Mouse (Mus musculus) right cerebral cortex, postnatal 25 days (tissue): ENCODE data around the gene 9330161L09Rik.
A peak's percentile ranks its signal among the peaks of the same experiment; 100 is the strongest.
"Not testable (repeated sequence)": the region's sequence is repeated elsewhere in the genome, so short reads cannot be mapped to it uniquely, and the experiment has no call there.

Source experiments
- DNase-seq: peaks from one replicate; pipeline ENCODE4 v3.0.0; 2022

9330161L09Rik gene

DNA sequence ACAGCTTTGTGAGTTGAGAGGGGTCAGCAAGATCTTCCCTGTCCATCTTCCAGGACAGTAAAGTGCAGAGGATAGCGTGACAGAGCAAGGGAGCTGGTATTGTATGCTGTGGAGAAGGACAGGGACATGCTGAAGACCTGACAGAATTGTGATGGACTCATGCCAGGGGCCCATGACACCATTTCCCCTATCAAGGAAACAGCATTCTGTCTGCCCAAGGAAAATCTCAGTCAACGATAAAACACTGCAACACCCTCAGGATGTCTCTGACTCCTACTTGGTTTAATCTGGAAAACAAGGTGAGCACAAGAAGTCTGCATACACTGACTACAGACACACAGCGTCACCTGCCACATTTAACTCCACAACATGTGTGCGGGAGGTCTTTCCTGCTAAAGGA is at the start of gene 9330161L09Rik:
Gene 9330161L09Rik (minus strand): TSS at position 101 of the 400 bp plus-strand sequence.
- no peak for DNase-seq

DNA sequence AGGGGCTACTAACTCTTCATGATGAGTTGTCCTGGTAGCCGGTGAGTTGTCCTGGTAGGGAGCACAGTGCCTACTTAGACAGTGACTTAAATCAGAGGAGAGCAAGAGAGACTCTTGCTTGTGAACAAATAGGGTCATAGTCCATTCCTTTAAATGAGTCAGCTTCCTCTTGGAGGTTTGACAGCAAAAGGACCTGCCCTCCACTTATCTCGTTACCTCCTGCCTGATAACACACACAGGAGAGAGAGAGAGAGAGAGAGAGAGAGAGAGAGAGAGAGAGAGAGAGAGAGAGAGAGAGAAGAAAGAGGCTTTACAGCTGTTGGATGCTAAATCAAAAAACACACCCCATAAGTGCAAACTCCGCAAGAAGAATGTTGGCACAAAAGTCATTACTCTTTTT is 49.5 kb upstream of the 9330161L09Rik start, which contains the start of gene Ifi27l2b:
Gene Ifi27l2b (minus strand): TSS at position 84 of the 400 bp plus-strand sequence.
- no peak for DNase-seq

DNA sequence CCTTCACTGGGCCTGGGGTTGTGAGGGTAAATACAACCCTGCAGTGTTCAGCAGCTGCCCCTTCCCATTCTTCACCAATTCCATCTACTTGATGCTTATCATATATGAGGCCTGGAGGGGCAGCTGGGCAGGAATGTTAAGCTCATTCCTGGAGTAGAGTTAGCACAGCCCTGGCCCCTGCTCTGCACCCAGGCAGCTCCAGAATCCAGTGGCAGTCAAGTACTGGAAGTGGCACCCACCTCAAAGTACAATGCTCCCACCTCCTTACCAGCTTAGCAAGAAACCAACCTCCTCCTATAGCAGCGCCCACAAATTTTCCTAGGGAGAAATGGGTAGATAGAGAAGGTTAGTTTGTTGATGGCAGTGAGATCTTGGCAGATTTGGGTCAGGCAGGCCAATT is 49.1 kb upstream of the 9330161L09Rik start:
- DNase-seq: not testable (repeated sequence)

DNA sequence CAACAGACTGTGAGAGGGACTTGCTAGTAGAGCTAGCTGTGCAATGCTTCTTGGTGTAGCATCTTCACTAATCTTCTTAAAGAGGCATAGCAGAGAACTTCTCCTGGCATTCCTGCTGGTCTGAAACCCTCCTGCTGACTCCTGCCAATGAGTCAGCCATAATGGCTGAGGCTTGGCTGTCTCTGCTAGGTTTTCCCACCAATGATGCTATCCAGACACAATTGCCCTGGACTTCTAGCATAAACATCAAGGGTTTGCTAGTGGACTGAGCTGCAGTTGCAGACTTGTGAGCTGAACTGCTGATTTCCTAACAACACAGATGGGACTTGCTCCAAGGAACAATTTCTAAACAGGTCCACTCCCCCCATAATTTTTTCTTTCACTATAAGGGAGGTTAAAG is 45.7 kb upstream of the 9330161L09Rik start:
- no peak for DNase-seq

DNA sequence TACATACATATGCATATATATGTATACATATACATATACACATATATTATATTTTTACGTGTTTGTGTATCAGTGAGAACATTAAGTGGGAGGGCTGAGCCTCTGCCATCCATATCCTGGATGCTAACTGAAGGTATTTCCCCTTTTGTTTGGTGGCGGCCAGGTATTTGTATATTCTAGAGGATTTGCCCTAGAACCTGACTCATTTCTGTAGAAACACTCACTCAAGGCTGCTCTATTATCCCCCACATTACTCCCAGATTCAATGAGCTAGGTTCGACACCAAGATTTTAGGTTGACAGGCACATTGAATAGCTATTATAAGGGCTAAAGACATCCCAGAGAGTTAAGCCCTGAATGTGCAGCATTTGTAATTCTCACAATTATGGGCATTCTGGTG is 37.4 kb upstream of the 9330161L09Rik start:
- no peak for DNase-seq

DNA sequence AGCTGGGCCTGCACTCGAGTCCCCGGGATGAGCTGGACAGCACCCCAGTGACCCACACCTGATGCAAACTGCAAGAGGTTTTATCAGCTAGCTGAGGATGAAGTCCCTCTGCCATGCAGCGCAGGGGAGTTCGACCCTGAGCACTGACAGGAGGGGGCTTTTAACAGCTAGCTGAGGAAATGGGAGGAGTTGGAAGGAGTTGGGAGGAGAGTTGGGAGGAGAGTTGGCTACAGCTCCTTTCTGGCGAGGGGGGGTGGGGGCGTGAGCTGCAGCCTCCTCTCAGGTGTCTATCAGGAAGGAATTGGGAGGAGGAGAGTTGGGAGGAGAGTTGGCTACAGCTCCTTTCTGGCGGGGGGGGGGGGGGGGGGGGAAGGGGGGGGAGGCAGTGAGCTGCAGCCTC is 36.6 kb upstream of the 9330161L09Rik start:
- not testable (repeated sequence) for DNase-seq

DNA sequence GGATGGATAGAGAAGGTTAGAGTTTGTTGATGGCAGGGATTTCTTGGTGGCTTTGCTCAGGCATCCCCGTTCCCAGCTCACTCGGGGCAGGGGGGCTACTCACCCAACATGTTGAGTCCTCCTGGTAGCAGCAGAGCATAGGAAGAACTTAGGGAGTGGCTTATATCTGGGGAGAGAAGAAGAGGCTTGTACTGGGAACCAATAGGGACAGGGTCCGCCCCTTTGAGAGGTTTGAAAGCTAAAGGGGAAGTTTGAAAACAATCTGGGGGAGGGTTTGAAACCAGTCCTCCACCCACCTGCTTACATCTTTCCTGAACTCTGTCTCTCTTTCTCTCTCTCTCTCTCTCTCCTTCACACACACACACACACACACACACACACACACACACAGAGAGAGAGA is 35.9 kb upstream of the 9330161L09Rik start, which contains the start of gene Ifi27l2a:
Gene Ifi27l2a (minus strand): TSS at position 157 of the 400 bp plus-strand sequence.
- no peak for DNase-seq

DNA sequence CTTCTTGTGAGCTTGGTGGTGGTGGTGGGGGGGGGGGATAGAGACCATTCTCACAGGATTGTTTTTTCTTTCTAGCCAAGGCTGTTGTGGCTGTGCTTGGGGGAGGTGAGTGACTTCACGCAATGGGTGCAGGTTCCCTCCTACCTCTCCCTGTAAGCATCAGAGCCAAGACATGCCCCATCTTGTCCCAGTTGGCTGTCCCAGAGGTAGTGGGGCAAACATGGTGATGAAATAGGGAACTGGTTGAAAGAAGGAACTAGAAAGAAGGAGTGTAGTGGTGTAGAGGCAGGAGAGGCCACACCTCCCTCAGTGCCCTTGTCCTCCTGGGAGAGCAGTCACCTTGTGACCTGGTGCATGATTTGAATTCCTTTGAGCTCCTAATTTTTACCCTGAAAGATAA is 30.0 kb upstream of the 9330161L09Rik start:
- DNase-seq: no peak

DNA sequence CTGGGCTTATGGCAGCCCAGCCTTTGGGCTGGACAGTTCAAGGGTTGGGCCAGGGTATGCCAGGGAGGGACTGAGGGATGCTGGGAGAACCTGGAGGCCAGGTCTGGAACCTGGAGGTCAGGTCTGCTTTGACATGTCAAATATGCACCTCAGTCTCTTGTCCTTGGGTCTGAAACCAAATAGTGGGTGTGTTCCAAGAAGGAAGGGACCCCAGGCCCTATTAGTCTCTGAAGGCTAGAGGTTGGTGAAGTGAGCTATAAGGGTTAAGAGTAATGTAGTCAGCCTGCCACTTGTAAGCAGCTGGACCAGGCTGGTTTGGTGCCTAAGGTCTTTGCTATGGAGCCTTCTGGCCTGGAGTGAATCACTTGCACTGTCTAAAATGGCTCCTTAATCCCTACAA is 27.2 kb upstream of the 9330161L09Rik start:
- DNase-seq: no peak

DNA sequence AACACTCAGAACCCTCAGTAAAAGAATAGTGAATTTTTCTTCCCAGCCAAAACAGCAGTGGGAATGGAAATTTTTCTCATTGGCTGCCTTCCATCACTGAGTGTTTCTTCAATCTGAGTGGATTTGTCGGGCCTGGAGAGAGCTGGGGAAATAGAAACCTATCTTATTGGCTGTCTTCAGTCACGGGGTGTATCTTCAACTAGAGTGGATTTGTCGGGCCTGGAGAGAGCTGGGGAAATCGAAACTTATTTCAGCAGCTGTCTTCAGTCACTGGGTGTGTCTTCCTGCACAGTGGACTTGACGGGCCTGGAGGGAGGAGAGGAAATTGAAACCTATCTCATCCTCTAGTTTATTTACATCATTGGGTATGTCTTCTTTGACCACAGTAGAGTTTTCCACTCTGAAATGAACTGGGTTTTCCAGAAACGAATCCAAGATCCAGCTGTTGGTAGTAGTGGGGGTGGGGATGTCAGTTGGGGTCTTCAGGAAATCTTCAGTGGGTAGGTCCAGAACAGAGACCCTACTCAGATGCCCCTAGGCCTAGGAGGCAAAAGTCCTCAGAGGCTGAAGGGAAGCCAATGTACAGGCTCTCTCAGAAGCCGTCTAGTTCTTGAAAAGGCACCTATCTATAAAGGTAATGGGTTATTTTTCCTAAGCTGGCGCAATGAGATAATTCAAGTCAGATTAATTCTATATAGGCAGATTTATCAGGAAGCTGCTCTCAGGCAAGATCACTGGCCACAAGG is 26.5 kb upstream of the 9330161L09Rik start, which contains the start of gene Ifi27:
Gene Ifi27 (plus strand): TSS at position 226 of the 746 bp plus-strand sequence.
- peak; percentile 31 for DNase-seq

DNA sequence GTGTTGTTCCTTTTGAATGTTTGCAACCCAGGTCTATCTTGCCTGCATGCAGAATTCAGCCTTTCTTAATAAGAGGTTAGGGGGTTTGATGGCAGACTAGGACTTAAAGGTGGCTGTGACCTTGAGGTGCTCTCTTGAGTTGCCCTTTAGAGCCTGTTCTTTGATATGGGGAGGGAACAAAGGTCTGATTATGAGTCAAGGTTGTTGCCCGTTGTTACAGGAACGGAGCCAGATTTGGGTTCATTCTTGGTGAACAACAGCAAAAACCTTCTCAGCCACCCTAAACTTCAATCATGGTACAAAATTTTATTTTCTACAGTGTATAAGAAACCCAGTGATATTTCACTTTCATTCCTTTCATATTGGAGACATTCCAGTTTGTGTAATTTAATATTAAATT is 25.8 kb upstream of the 9330161L09Rik start:
- DNase-seq: no peak

DNA sequence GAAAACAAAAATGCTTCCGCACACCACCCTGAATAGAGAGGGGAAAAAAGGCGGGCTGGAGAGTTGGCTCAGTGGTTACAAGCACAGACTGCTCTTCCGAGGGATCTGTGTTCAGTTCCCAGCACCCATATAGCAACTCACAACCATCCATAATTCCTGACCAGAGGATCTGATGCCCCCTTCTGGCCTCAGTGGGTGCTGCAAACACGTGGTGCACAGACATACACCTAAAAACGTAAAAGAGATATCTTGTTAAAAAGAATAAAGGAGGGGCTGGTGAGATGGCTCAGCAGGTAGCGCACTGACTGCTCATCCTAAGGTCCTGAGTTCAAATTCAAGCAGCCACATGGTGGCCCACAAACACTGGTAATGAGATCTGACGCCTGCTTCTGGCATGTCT is 19.1 kb upstream of the 9330161L09Rik start:
- no peak for DNase-seq

DNA sequence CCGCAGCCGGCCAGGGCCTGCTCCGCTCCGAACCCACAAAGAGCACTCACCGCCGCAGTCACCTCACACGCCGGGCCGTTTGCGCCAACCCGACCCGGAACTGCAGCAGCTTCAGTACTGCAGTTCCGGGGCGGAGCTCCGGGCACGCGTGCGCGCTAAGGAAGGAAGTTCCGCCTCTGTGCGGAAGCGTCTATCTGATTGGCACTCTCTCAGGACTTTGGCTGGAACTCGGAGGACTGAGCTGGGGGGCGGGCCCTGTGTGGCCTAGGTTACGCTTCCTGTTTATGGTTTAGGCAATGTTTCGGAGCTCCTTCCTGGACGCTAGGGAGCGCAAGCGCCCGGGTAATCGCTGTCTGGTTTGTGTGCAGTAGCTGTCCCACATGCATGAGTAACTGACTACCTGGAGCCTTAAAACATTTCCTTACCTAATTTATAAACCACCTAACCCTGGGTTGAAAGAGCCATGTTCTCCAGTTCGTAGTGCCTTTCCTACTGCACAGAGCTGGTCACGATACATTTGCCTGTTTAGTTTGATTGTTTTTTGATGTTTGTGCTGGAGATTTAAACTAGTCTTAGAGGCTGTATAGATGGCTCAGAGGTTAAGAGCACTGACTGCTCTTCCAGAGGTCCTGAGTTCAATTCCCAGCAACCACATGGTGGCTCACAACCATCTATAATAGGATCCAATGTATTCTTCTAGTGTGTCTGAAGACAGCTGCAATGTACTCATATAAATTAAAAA is 18.3 kb upstream of the 9330161L09Rik start, which contains the start of gene Ddx24:
Gene Ddx24 (minus strand): TSS at position 102 of the 742 bp plus-strand sequence.
- peak; percentile 97 for DNase-seq

DNA sequence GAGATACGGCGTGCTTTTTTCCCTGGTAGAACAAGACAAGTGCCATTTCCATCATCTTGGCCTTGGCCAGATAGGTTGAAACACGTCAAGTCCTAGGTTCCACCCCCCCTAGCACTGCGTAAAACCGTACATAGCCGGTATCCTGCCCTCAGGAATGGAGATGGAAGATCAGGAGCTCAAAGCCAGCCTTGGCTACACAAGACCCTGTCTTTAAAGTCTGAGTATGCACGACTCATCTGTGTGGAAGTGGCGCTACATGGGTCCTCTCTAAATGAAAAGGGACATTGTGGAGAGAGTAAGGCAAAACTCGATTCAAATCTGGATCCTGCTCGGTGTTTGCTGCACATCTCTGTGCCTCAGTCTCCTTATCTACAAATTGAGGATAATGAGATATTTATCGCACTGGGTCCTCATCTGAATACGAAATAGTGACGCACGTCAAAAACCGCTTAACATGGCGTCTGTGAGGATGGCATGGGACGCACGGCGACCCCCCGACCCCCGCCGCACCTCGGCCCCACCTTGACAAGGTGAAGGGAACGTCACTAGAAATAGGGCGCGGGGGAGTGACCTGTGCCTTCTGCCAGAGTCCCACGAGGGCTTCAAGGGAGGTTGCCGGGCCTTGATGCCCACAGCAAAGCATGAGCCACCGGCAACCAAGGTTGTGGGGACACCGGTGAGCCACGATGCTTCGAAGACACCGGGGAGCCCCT is 17.6 kb upstream of the 9330161L09Rik start:
- no peak for DNase-seq

DNA sequence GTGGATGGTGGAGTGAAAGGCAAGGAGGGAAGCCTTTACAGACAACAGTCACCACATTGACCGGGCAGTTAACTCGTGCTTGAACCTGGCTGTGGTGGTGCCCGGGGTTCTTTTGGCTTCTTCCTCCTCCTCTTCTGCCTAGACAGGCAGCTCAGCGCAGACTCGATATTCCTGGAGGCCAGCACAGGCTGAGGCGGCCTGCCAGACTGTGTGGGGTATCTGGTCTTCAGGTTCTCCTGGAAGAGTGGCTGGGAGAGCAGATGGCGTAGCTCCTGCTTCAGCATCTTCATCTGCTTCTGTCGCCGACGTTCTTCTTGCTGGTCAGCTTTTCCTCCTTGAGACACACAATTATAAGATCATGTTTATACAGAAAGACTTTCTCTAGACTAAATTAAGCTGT is 524 bp upstream of the 9330161L09Rik start:
- DNase-seq: peak; percentile 72

DNA sequence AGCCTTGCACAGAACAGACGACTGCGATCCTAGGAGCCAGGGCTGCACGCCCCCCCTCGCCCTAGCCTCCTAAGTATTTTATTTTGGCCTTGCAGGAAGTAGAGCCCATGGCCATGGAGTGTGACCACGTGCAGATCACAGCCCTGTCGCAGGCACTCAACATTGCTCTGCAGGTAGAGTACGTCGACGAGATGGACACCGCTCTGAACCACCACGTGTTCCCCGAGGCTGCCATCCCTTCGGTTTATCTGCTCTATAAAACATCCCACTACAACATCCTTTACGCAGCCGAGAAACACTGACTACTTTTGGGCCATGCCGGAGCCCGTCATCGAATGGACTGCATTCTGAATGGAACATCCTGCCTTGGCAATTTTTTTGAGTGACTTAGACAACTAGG is 3.5 kb downstream of the 9330161L09Rik start:
- DNase-seq: no peak

DNA sequence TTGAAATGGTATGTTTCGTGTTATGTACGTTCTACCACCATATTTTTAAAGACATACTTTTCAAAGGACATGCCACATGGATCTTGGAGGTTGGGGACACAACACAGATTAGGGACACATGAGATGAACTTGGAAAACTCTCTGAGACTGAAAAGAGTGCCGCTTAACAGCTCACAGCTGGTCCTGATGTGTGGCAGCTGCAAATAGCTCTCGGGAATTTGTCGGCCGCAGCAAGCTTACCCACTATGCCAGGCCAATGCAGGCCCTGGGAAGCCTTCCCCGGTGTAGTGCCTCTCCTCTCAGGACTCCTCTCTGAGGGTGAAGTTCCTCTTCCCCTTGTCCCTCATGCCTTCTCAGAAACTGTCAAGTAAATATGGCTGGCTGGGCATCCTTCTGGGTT is 10.9 kb downstream of the 9330161L09Rik start:
- DNase-seq: no peak

DNA sequence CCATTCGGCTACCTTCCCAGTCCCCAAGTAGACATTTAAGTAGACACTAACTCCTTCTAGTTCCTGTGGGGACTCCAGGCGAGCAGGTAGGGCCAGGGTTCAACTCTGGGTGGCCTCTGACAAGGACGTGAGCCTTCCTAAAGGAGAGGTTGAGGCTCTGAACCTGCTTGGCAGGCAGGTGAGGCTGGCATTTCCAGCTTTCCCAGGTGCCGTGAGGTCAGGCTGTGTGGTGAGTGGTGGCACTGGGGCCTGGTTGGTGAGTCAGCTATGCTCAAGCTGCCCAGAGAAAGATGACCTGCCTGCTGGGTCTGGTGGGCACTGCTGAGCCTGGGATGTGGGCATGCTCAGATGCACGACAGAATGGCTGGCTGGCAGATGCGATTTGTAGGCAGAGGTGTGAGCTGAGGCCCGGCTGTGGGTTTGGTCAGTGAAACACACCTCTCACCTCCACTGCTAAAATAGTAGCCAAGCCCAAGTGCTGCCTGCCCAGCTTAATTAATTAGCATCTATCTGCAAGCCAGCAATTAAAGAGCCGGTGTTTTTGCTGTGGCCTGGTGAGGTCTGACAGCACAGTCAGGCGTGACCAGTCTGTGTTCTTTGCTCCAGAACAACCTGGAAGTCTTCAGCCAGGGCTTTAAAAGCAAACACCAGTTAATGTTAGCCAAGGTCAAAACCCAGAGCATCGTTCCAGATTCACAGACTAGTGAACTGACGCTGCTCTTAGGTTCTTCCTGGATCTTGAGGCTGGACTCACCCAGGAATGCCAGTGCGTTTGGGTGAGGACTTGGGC is 11.9 kb downstream of the 9330161L09Rik start:
- no peak for DNase-seq

DNA sequence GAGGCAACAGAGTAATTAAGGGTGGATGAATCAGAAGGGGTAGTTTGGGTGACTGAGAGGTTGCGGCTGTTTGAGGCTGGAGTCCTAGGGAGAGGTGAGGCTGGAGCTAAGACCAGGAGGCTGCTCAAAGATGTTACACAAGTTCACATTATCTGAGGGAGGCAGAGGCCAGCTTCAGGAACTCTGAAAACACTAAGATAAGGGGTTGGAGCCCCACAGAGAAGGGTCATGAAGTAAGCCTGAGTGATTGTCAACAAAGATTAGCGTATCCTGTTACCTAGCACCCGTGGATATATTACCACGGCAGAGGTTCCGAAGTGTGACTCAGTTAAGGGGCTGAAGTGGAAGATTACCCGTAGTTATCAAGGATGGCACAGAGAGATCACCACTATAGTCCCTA is 14.1 kb downstream of the 9330161L09Rik start:
- DNase-seq: no peak

DNA sequence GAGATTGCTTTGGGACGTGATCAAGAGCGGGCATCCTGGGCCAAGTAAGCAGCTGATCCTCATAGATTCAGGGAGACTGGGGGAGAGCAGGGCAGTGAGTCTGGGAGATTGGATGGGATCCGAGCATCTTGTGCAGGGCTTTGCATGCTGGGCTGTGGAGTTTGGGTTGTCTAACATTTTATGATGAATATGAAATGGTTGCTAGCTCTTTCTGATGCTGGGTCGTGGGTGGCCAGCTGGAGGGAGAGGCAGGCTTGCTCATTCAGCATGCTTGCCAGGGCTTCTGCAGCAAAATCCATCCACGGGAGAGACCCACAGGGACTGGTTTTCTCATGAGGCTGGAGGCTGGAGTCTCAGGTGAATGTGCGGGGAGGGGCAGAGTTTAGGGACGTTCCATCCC is 16.5 kb downstream of the 9330161L09Rik start:
- peak; percentile 66 for DNase-seq

DNA sequence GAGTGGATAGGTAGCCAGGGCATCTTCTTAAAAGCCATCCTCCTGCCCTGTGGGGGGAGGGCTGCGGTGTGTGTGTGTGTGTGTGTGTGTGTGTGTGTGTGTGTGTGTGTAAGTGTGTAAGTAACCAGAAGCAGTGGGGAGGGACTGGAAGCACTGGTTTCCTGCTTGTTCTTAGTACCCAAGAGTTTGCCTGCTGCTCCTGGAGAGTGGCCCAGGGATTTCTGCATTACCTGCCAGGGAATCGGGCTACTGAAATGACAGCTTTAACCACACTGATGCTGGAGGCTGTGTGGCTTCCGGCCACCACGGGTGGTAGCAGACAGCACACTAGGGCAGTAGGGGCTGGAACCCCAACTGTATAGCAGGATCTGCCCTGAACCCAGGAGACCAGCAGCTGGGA is 17.6 kb downstream of the 9330161L09Rik start:
- no peak for DNase-seq

DNA sequence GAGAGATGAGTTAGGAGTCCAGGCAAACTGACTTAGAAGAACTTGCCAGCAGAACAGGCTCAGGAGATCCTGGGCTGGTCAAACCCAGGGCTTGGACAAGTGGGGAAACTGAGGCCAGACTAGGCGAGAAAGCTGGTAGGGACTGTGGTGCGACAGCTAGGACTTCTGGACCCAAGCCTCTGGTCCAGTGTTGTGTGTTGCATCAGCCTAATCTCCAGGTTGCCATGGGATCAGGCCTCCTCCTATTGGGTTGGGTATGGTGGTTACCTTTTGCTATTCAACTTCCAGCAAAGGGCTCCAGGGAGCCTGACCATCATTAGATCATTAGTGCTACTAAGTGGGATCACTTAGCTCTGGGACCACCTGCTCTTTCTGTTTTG is 18.3 kb downstream of the 9330161L09Rik start:
- no peak for DNase-seq
